Mouse (Mus musculus) hindbrain, postnatal 0 days (tissue): ENCODE results near the gene Mcoln3. TPM values are rescaled to one million over a fixed set of nuclear protein-coding genes. Genes with fewer than 3 reads are reported as not detected.
A peak's percentile ranks its signal among the peaks of the same experiment; 100 is the strongest.

Source experiments
- ATAC-seq: fragments of 200-750 bp; cut with Nextera tagmentation; 2 replicates; pipeline ENCODE4 v1.8.0; 2017; ENCODE audit warnings: mild to moderate bottlenecking, moderate TSS enrichment, moderate library complexity
- DNase-seq: peaks from one replicate; pipeline ENCODE4 v3.0.0-alpha.2; 2015; ENCODE audit warnings: low spot score
- H3K27ac ChIP-seq: fragments of 300-500 bp; sonication (generic); 2 replicates; pipeline ENCODE4 v1.5.1; 2014; ENCODE audit warnings: mild to moderate bottlenecking
- H3K27me3 ChIP-seq: fragments of 300-500 bp; sonication (generic); 2 replicates; pipeline ENCODE4 v1.6.1; 2014; ENCODE audit warnings: low read length, mixed read lengths; ENCODE audit not compliant: insufficient read depth
- H3K36me3 ChIP-seq: fragments of 300-500 bp; sonication (generic); 2 replicates; pipeline ENCODE4 v1.6.1; 2014; ENCODE audit warnings: low read length, mixed read lengths; ENCODE audit not compliant: insufficient read depth
- H3K4me1 ChIP-seq: fragments of 300-500 bp; sonication (generic); 2 replicates; pipeline ENCODE4 v1.6.1; 2014; ENCODE audit warnings: antibody characterized with exemption, low read length, mixed read lengths; ENCODE audit not compliant: insufficient read depth
- H3K4me2 ChIP-seq: fragments of 300-500 bp; sonication (generic); 2 replicates; pipeline ENCODE4 v1.6.1; 2014; ENCODE audit warnings: low read depth, mild to moderate bottlenecking, low read length, moderate library complexity, mixed read lengths
- H3K4me3 ChIP-seq: fragments of 300-500 bp; sonication (generic); 2 replicates; pipeline ENCODE4 v1.5.1; 2014; ENCODE audit warnings: low read length
- H3K9ac ChIP-seq: fragments of 300-500 bp; sonication (generic); replicated peaks from 2 replicates; pipeline ENCODE4 v1.6.1; 2014; ENCODE audit warnings: mild to moderate bottlenecking, low read length, moderate library complexity, mixed read lengths
- H3K9me3 ChIP-seq: fragments of 300-500 bp; sonication (generic); 2 replicates; pipeline ENCODE4 v1.6.1; 2016; ENCODE audit warnings: low read length, mixed read lengths
- CTCF ChIP-seq: IDR thresholded peaks from 2 replicates; pipeline ENCODE4 v1.5.1; 2016; ENCODE audit warnings: antibody characterized with exemption, control low read depth, low read depth
- WGBS: fragments of 180-500 bp; shearing (Covaris S2); extraction: QIAGEN DNeasy Blood & Tissue Kit; methylation state at CpG from one replicate; pipeline ENCODE4 v1.1.7; 2014; 5-methylcytosine and 5-hydroxymethylcytosine counted together
- polyA plus RNA-seq: library from polyadenylated mRNA; unstranded; fragments of >200 nt; fragmentation: Nextera tagmentation; extraction: Ambion mirVana; gene quantifications from 2 replicates; pipeline ENCODE4 v1.2.1, GENCODE M21; 2015
- total RNA-seq: library from RNA; depleted of rRNA; stranded (reverse); fragments of >200 nt; gene quantifications from 2 replicates; pipeline ENCODE4 v1.2.3, GENCODE M21; 2014; rRNA removed

Mcoln3 gene
- total and polyA plus RNA-seq, 2 experiments from 2014 or later: 0.10 TPM; not detected in 1

DNA sequence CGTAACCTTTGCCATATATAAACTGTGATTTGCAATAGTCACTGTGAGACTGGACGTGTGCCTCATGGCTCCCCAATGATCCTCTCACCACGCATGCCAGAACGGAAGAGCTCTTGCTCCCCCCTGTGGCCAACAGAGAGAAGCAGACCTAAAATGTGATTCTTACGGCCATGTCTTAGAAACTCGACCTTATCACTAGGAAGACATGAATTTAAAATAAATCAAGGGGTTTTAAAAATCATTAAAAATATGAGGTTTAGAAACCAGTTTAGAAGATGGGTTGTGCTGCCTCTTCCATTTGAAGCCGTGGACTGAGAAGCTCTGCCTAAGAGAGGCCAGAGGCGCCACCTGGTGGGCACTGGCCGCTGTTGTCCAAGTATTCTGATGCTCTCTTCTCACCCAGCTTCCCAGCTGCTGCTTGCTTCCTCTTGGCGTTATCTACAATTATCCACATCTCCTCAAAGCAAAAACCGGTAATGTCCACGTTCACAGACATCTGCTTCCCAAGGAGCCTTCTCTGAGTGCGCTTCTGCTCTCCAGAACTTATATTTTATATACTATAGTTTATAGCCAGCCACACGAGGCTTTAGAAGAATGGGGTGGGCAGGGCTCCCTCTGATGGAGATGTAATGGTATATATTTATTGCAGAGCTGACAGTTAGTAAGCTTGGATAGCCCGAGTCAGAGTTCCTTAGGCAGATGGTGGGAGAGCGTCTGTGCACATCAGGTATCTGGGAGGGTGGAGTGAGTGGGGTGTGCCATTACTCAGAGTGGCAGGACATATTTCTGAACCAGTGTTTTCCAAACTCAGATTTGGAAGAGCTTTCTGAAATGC lies 60.7 kb downstream of the Mcoln3 start:
- H3K27ac ChIP-seq: no peak overlapping the region

DNA sequence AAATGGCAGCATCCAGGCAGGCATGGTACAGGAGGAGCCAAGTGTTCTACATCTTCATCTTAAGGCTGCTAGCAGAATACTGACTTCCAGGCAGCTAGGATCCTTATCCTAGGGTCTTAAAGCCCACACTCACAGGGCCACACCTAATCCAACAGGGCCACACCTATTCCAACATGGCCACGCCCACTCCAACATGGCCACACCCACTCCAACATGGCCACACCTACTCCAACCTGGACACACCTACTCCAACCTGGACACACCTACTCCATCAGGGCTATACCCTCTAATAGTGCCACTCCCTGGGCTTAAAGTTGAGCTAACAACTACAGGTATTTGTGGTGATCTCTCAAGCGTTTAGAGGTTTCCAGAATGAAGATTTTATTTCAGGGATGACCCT lies 63.1 kb downstream of the Mcoln3 start:
- WGBS: 41% methylated on average over 2 of the region's 2 CpGs

More for the DNA sequence above, 60.7 kb downstream of the Mcoln3 start:
- Histone ChIP-seq H3K4me2 (peak overlapping the region; percentile 58), H3K27me3 (no peaks in the 10 kb centered on the region), H3K4me1 (no peaks in the 10 kb centered on the region), H3K36me3 (no peaks in the 10 kb centered on the region), H3K4me3 (peak overlapping the region; percentile 26), H3K9ac (peak overlapping the region; percentile 44), H3K9me3 (no peaks in the 10 kb centered on the region)
- peak; percentile 84 for TF ChIP-seq CTCF
- ATAC-seq: peak; percentile 90
- 4% methylated on average over 16 of the region's 16 CpGs for WGBS
- peak; percentile 92 for DNase-seq

DNA sequence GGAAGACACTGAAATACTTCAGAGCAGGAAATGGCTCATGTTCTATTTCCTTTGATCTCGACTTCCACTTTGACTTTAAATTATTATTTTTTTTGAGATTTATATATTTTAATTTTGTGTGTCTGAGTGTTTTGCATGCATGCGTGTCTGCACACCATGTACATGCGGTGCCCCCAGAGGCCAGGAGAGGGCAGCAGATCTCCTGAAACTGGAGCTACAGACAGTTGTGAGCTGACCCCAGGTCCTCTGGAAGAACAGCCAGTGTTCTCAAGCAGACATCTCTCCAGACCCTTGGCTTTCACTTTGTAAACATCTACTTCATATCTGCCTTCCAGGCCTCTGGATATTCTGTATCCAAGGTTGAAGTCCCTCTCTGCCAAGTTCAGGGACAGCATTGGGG lies 63.7 kb downstream of the Mcoln3 start:
- no peaks in the 10 kb centered on the region for H3K27me3 ChIP-seq
- ATAC-seq (no peak), DNase-seq (peak; percentile 72)
- H3K27ac ChIP-seq: no peak overlapping the region
- no peaks in the 10 kb centered on the region for H3K4me1 ChIP-seq
- H3K9me3 ChIP-seq: no peaks in the 10 kb centered on the region
- H3K4me3 ChIP-seq: no peak overlapping the region
- TF ChIP-seq CTCF: peak; percentile 71
- no peak overlapping the region for H3K9ac ChIP-seq
- 37% methylated on average over 3 of the region's 3 CpGs for WGBS
- H3K4me2 ChIP-seq: no peak overlapping the region
- H3K36me3 ChIP-seq: no peaks in the 10 kb centered on the region

More for the DNA sequence above, 63.1 kb downstream of the Mcoln3 start:
- no peak overlapping the region for H3K4me2 ChIP-seq
- no peak overlapping the region for H3K9ac ChIP-seq
- TF ChIP-seq CTCF: no peak
- H3K4me1 ChIP-seq: no peaks in the 10 kb centered on the region
- H3K4me3 ChIP-seq: no peak overlapping the region
- ATAC-seq (no peak), DNase-seq (no peak)
- H3K9me3 ChIP-seq: no peaks in the 10 kb centered on the region
- no peaks in the 10 kb centered on the region for H3K36me3 ChIP-seq
- H3K27ac ChIP-seq: no peak overlapping the region
- no peaks in the 10 kb centered on the region for H3K27me3 ChIP-seq

DNA sequence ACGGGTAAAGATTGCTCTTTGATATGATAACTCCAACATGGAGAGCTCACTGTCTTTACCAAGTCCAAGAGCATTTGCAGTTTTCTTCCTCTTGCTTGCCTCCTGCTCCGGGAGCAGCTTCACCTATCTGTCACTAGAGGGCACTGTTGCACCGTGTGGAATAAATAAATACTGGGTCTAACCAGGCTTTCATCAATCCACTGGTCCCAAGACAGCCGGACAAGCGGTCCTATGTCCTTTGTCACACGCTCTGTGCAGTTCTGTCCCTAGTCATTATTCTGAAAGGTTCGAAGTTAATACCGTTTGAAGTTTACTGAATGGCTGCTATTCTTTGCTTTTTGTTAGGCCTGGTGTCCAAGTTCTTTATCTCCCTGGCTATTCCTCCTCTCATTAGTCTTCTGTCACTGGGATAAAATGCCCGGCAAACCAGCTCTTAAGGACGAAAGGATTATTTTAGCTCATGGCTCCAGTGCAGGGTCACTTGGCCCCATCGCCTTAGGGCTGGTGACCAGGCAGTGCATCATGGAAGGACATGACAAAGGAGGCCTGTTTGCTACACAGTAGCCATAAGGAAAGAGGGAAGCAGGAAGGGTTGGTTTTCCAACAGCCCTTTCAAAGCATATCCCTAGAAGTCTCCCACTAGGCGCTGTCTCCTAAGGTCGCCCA lies 67.9 kb downstream of the Mcoln3 start:
- peak; percentile 98 for TF ChIP-seq CTCF
- Histone ChIP-seq H3K4me2 (no peak overlapping the region), H3K27ac (no peak overlapping the region), H3K36me3 (no peaks in the 10 kb centered on the region), H3K4me1 (no peaks in the 10 kb centered on the region), H3K27me3 (no peaks in the 10 kb centered on the region), H3K9ac (no peak overlapping the region), H3K9me3 (no peaks in the 10 kb centered on the region), H3K4me3 (no peak overlapping the region)
- ATAC-seq (peak; percentile 80), DNase-seq (peak; percentile 92)
- 28% methylated on average over 13 of the region's 13 CpGs for WGBS

DNA sequence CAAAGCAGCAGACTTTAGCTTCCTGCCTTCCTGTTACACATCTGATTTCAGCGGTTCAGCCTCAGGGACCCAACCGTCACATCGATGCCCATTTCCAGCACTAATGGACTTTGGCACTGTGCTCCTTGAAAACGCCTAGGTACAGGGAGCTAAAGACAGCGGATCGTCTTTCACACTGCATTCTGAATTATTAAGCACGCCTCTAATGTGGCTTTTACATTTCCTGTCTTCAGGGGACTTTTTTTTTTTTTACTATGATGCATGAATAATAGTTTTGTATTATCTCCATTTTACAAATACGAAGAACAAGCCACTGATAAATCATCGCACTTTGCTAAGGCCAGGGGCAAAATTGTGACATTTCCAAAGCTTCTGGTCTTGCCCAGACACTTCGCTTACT lies 68.8 kb downstream of the Mcoln3 start:
- Histone ChIP-seq H3K4me3 (no peak overlapping the region), H3K27me3 (no peaks in the 10 kb centered on the region), H3K9me3 (no peaks in the 10 kb centered on the region), H3K36me3 (no peaks in the 10 kb centered on the region), H3K4me2 (no peak overlapping the region), H3K4me1 (no peaks in the 10 kb centered on the region), H3K27ac (no peak overlapping the region), H3K9ac (no peak overlapping the region)
- DNase-seq: no peak
- 73% methylated on average over 10 of the region's 10 CpGs for WGBS
- ATAC-seq: no peak
- TF ChIP-seq CTCF: no peak

DNA sequence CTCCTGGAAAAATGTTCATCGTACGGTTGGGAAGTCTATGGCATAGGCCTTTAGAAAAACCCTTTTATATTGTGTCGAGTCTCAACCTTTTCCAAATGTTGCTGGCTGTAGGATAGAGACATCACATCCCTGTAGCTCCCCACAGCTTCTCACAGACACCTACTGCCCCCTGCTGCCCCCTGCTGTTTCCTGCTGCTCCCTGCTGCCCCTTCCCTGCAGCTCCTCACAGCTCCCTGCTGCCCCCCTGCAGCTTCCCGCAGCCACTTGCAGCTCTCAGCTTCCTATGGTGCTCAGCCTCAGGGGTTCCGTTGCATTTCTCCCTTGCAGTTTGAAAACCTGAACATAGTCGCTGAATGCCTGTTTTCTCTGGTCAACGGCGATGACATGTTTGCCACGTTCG lies 72.7 kb downstream of the Mcoln3 start:
- Histone ChIP-seq H3K27me3 (no peaks in the 10 kb centered on the region), H3K4me3 (no peak overlapping the region), H3K36me3 (no peaks in the 10 kb centered on the region), H3K27ac (no peak overlapping the region), H3K9me3 (no peaks in the 10 kb centered on the region), H3K9ac (no peak overlapping the region), H3K4me2 (no peak overlapping the region), H3K4me1 (no peaks in the 10 kb centered on the region)
- TF ChIP-seq CTCF: peak; percentile 26
- ATAC-seq (no peak), DNase-seq (no peak)
- WGBS: 64% methylated on average over 10 of the region's 10 CpGs

Other genes with a start within 250 kb of the Mcoln3 start
- gene Bcl10, start 194.6 kb upstream of the Mcoln3 start, total RNA-seq: 25.9 and 32.8 TPM in 2 replicates
- 36.4 and 37.5 TPM in 2 replicates for gene Bcl10, start 194.6 kb upstream of the Mcoln3 start, polyA plus RNA-seq
- 30.8 and 33.3 TPM in 2 replicates for gene 2410004B18Rik, start 179.4 kb upstream of the Mcoln3 start, total RNA-seq
- gene 2410004B18Rik, start 179.4 kb upstream of the Mcoln3 start, polyA plus RNA-seq: 69.5 and 75.0 TPM in 2 replicates
- 4.7 and 5.1 TPM in 2 replicates for gene Syde2, start 129.6 kb upstream of the Mcoln3 start, total RNA-seq
- 0.47 and 0.61 TPM in 2 replicates for gene Syde2, start 129.6 kb upstream of the Mcoln3 start, polyA plus RNA-seq
- 1.1 and 1.5 TPM in 2 replicates for gene Wdr63, start 9.3 kb upstream of the Mcoln3 start, total RNA-seq
- 0.71 and 1.5 TPM in 2 replicates for gene Wdr63, start 9.3 kb upstream of the Mcoln3 start, polyA plus RNA-seq
- not detected in 2 replicates for gene Mcoln2, start 32.4 kb downstream of the Mcoln3 start, total RNA-seq
- 0.23 and 0.33 TPM in 2 replicates for gene Mcoln2, start 32.4 kb downstream of the Mcoln3 start, polyA plus RNA-seq
- gene Lpar3, start 103.5 kb downstream of the Mcoln3 start, total RNA-seq: 0.58 and 0.90 TPM in 2 replicates
- gene Lpar3, start 103.5 kb downstream of the Mcoln3 start, polyA plus RNA-seq: 0.50 and 0.68 TPM in 2 replicates